Mouse (Mus musculus) midbrain, embryonic 14.5 days (tissue): ENCODE measurements around the gene Stau1. TPM values are rescaled to one million over a fixed set of nuclear protein-coding genes. Genes with fewer than 3 reads are reported as not detected.

Source experiments
- ATAC-seq: fragments of 200-750 bp; cut with Nextera tagmentation; 2 replicates; pipeline ENCODE4 v1.8.0; 2017; ENCODE audit warnings: moderate number of reproducible peaks, moderate library complexity; ENCODE audit not compliant: low FRiP score, low TSS enrichment
- DNase-seq: peaks from one replicate; pipeline ENCODE4 v3.0.0-alpha.2; 2015
- H3K27ac ChIP-seq: fragments of 300-500 bp; sonication (generic); replicated peaks from 2 replicates; pipeline ENCODE4 v1.5.1; 2014; ENCODE audit warnings: mild to moderate bottlenecking, low read depth, low read length, moderate library complexity
- H3K27me3 ChIP-seq: fragments of 300-500 bp; sonication (generic); 2 replicates; pipeline ENCODE4 v1.6.1; 2014; ENCODE audit warnings: low read length, control low read depth, mixed read lengths; ENCODE audit not compliant: control insufficient read depth, insufficient read depth
- H3K36me3 ChIP-seq: fragments of 300-500 bp; sonication (generic); 2 replicates; pipeline ENCODE4 v1.6.1; 2014; ENCODE audit warnings: low read length, control low read depth; ENCODE audit not compliant: control insufficient read depth, insufficient read depth
- H3K4me1 ChIP-seq: fragments of 300-500 bp; sonication (generic); 2 replicates; pipeline ENCODE4 v1.6.1; 2014; ENCODE audit warnings: mild to moderate bottlenecking, antibody characterized with exemption, low read length, control low read depth; ENCODE audit not compliant: control insufficient read depth, insufficient read depth
- H3K4me2 ChIP-seq: fragments of 300-500 bp; sonication (generic); 2 replicates; pipeline ENCODE4 v1.6.1; 2014; ENCODE audit warnings: mild to moderate bottlenecking, low read length, moderate library complexity
- H3K4me3 ChIP-seq: fragments of 300-500 bp; sonication (generic); replicated peaks from 2 replicates; pipeline ENCODE4 v1.5.1; 2014; ENCODE audit warnings: low read depth, low read length
- H3K9ac ChIP-seq: fragments of 300-500 bp; sonication (generic); replicated peaks from 2 replicates; pipeline ENCODE4 v1.6.1; 2014; ENCODE audit warnings: mild to moderate bottlenecking, low read length, moderate library complexity
- H3K9me3 ChIP-seq: fragments of 300-500 bp; sonication (generic); 2 replicates; pipeline ENCODE4 v1.6.1; 2016; ENCODE audit warnings: low read length, control low read depth, mixed read lengths; ENCODE audit not compliant: control insufficient read depth
- WGBS: fragments of 180-500 bp; shearing (Covaris S2); extraction: QIAGEN DNeasy Blood & Tissue Kit; methylation state at CpG from one replicate; pipeline ENCODE4 v1.1.7; 2014; 5-methylcytosine and 5-hydroxymethylcytosine counted together
- polyA plus RNA-seq: library from polyadenylated mRNA; unstranded; fragments of >200 nt; fragmentation: Nextera tagmentation; extraction: Ambion mirVana; gene quantifications from 2 replicates; pipeline ENCODE4 v1.2.1, GENCODE M21; 2014

Stau1 gene
- polyA plus RNA-seq, 1 experiment from 2014 or later, result 109 TPM

DNA sequence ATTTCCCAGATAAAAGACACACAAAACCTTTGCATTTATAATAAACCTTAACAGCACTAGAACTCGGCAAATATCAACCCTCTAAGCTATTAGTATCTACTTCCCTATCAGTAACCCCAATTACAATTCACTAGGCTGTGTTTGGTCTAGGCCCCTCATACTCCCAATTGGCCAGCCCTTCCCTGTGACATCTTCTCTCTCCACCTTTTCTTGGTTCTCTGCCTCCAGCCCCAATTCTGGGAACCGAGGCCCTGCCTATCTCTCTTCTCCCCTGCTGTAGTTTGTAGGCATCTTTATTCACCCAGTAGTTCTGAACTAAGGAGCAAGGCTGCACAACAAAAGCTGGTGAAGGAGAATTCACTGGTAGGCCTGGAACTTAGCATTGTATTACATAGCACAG, 72.1 kb downstream of the Stau1 start:
- no peaks in the 10 kb centered on the region for H3K27me3 ChIP-seq
- H3K27ac ChIP-seq, result no peak overlapping the region
- H3K9ac ChIP-seq, result no peak overlapping the region
- H3K4me3 ChIP-seq, result no peak overlapping the region
- ATAC-seq, result no peak
- DNase-seq, result no peak
- no peak overlapping the region for H3K4me2 ChIP-seq
- peaks cover 80% of the 10 kb centered on the region for H3K36me3 ChIP-seq
- H3K9me3 ChIP-seq, result no peaks in the 10 kb centered on the region
- 88% methylated on average over 2 of the region's 2 CpGs for WGBS
- H3K4me1 ChIP-seq, result no peaks in the 10 kb centered on the region

DNA sequence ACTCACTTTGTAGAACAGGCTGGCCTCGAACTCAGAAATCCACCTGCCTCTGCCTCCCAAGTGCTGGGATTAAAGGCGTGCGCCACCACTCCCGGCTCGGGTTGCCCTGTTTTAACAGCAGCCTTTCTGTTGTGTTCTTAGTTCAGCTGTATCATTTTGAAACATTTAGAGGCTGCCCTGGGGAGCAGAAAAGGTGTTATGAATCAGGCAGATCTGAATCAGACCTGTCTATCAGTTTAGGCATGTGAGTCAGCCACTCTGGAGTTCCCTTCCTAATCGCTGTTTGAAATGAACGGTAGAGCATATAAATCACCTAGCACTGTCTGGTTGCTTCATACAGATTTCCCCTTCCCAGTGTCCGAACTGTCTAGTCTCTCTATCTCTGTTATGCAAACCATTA, 85.6 kb downstream of the Stau1 start:
- Histone ChIP-seq H3K27ac (no peak overlapping the region), H3K4me2 (no peak overlapping the region), H3K4me1 (peaks cover 11% of the 10 kb centered on the region), H3K27me3 (no peaks in the 10 kb centered on the region), H3K9ac (no peak overlapping the region), H3K9me3 (no peaks in the 10 kb centered on the region), H3K36me3 (peaks cover 2% of the 10 kb centered on the region; the same call in 1 of the 2 replicates), H3K4me3 (no peak overlapping the region)
- DNase-seq (no peak), ATAC-seq (no peak)
- WGBS, result 93% methylated on average over 8 of the region's 8 CpGs

DNA sequence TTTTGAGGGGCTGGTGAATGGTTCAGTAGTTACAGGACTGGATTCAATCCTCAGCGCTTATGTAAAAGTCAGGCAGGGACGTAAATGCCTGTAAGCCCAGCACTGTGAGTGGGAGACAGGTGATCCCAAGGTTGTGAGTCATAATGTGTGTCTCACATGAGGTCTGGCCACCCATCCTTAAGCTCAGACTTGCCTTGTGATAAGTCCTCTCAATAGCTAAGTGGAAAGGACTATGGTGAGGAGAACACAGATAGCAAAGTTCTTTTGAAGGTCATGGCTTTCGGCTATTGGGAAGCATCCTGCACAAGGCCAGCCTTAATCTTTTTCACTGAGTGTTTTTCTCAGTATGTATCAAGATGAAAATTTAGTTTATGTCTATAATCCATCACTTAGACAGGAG, 86.4 kb downstream of the Stau1 start:
- Histone ChIP-seq H3K4me1 (peaks cover 11% of the 10 kb centered on the region), H3K9me3 (no peaks in the 10 kb centered on the region), H3K36me3 (no peaks in the 10 kb centered on the region), H3K27ac (no peak overlapping the region), H3K4me3 (no peak overlapping the region), H3K9ac (no peak overlapping the region), H3K4me2 (no peak overlapping the region), H3K27me3 (no peaks in the 10 kb centered on the region)
- 98% methylated on average over 3 of the region's 3 CpGs for WGBS
- DNase-seq (no peak), ATAC-seq (no peak)

DNA sequence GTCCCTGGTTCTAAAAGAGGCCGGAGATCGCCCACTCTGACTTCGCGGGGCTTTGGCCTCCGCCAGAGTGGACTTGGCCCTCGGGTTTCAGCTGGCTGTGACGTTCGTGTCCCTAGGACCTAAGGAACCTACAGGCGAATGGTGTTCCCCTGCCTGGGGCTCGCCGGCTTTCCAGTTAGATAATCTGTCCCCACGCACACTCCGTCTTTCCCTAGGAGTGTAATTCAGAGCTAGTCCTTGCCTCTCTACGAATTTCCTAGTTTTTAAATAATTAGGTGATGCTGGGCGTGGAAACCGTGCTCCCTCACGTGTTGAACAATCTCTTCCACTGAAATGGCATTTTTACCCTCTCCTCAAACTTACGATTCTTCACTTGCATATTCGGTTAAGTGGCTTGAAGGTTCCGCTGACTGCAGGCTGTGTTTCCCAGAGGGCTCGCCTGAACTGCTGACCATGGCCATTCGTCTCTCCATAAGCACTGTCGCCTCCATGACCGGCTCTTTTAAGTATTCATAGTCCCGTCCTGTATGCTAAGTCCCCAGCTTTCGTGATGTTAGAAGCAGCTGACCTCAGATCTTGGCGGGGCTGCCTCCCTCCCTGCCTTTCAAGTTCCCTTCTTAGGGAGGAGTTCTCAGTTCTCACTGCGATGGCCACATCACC, 89.4 kb downstream of the Stau1 start:
- H3K27ac ChIP-seq, result peak overlapping the region; percentile 97
- peaks cover 11% of the 10 kb centered on the region for H3K4me1 ChIP-seq
- H3K36me3 ChIP-seq, result no peaks in the 10 kb centered on the region
- H3K4me2 ChIP-seq, result peak overlapping the region; percentile 87
- 1% methylated on average over 28 of the region's 28 CpGs for WGBS
- H3K9me3 ChIP-seq, result no peaks in the 10 kb centered on the region
- peak overlapping the region; percentile 75 for H3K9ac ChIP-seq
- peak overlapping the region; percentile 91 for H3K4me3 ChIP-seq
- no peak for ATAC-seq
- no peak for DNase-seq
- H3K27me3 ChIP-seq, result no peaks in the 10 kb centered on the region

DNA sequence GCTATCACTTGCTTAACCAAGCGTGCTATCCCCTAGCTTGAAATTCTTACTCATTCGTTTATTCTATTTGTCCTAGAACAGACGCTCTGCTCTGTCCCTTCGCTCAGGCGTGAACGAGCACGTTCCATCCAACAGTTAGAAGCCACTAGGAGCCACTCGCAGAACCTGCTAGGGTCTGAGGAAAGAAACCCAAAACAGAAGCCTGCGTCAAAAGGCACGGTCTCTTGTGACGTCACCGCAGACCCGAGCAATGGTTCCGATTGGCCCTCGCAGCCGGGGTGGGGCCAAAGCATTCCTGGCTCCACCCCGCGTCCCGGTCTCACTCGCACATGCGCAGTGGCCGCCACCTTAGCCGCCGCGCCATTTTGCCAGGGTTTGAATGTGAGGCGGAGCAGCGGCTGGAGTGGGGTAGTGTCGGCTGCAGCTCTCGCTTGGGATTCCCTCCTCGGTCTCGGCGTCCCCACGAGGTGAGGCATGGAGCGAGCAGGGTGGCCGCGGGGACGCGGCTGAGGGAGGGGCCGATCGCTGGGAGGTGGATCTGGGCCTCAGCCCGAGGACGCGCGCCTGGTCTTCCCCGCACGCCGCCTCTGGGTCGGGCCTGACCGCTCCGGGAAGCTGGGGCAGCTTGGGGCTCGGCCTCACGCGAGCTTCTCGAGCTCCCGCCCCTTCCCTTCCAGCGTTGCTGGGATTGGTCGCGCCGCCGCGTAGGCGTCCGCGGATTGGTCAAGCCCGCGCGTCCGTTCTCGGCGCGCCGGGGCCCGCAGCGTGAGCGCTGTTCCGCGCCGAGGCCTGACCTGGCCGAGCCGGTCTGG, 90.2 kb downstream of the Stau1 start, which contains the start of gene Cse1l:
Gene Cse1l (plus strand): TSS at position 330 of the 812 bp plus-strand sequence.
- ATAC-seq (peak; percentile 96), DNase-seq (peak; percentile 100)
- H3K4me2 ChIP-seq, result peak within 1 kb of the TSS; percentile 87
- peak within 1 kb of the TSS; percentile 97 for H3K27ac ChIP-seq
- peaks cover 11% of the 10 kb centered on the region for H3K4me1 ChIP-seq
- H3K36me3 ChIP-seq, result no peaks in the 10 kb centered on the region
- H3K9me3 ChIP-seq, result no peaks in the 10 kb centered on the region
- WGBS, result under 1% methylated on average over 80 of the region's 80 CpGs
- peak within 1 kb of the TSS; percentile 91 for H3K4me3 ChIP-seq
- peak within 1 kb of the TSS; percentile 75 for H3K9ac ChIP-seq
- no peaks in the 10 kb centered on the region for H3K27me3 ChIP-seq

DNA sequence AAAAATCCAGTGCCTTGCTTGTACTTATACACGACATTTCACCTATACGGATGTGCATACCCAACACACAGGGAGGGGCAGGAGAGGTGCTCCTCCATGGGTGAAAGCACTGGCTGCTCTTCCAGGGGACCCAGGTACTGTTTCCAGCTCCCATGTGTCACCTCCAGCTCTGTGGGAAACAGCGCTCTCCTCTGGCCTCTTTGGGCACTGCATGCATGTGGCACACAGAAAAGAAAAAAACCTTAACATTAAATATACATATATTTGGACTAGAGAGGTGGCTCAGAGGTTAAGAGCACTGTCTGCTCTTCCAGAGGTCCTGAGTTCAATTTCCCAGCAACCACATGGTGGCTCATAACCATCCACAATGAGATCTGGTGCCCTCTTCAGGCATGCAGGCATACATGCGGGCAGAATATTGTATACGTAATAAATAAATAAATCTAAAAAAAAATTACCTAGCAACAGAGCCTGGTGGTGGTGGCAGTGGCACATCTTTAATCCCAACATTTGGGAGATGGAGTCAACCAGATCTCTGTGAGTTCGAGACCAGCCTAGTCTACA, 92.3 kb downstream of the Stau1 start:
- ATAC-seq, result no peak
- Histone ChIP-seq H3K4me2 (no peak overlapping the region), H3K4me3 (no peak overlapping the region), H3K4me1 (peaks cover 11% of the 10 kb centered on the region), H3K36me3 (no peaks in the 10 kb centered on the region), H3K27me3 (no peaks in the 10 kb centered on the region), H3K9ac (no peak overlapping the region), H3K27ac (no peak overlapping the region), H3K9me3 (no peaks in the 10 kb centered on the region)
- no peak for DNase-seq
- WGBS, result 92% methylated on average over 6 of the region's 6 CpGs

DNA sequence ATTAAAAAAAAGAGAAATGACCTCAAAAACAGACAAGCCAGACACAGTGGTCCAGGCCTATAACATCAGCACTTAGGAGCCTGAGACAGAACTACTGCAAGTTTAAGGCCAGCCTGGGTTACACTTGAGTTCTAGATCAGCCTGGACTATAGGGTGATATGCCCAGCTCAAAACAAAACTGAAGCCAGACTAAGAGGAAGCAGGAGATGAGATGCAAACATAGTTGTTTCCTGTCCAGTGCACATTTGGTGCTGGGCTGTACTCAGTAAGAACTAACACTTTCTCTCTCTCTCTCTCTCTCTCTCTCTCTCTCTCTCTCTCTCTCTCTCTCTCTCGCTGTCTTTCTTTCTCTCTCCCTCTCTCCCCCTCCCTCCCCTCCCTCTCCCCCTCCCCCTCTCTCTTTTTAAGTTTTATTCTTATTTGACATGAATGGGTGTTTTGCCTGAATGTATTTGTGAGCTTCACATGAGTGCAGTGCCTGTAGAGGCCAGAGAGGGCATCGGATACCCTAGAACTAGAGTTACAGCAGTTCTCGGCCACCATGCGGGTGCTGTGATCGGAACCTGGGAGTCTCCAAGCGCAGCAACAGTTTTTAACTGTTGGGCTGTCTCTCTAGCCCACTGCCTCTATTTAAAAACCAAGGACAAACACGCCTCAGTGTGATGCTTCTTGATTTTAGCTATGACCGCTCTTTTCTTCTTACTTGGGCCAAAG, 95.2 kb downstream of the Stau1 start:
- Histone ChIP-seq H3K4me1 (no peaks in the 10 kb centered on the region), H3K4me3 (no peak overlapping the region), H3K9ac (no peak overlapping the region), H3K4me2 (no peak overlapping the region), H3K27me3 (no peaks in the 10 kb centered on the region), H3K9me3 (no peaks in the 10 kb centered on the region), H3K36me3 (no peaks in the 10 kb centered on the region), H3K27ac (no peak overlapping the region)
- ATAC-seq (no peak), DNase-seq (no peak)
- 90% methylated on average over 8 of the region's 8 CpGs for WGBS

DNA sequence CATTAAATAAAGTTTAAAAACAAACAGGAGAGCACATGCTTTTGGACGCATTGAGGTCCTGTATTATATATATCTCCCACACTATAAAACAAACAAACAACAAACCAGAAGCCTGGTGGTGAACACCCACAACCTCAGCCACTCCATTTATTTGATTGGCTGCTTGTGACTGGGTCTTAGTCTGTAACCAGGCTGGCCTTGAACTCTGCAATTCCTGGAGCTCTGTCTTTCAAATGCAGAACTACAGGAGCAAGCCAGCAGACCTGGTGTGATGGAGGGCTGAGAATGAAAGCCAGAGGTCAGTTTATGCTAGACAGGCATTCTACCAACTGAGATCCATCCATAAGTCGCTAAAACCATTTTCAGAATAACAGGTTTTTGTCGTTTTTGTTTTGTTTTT, 96.4 kb downstream of the Stau1 start:
- WGBS, result 74% methylated on average over 3 of the region's 3 CpGs
- no peak overlapping the region for H3K27ac ChIP-seq
- H3K36me3 ChIP-seq, result peaks cover 2% of the 10 kb centered on the region
- no peaks in the 10 kb centered on the region for H3K4me1 ChIP-seq
- DNase-seq (no peak), ATAC-seq (no peak)
- H3K4me2 ChIP-seq, result no peak overlapping the region
- H3K9me3 ChIP-seq, result no peaks in the 10 kb centered on the region
- H3K27me3 ChIP-seq, result no peaks in the 10 kb centered on the region
- no peak overlapping the region for H3K9ac ChIP-seq
- no peak overlapping the region for H3K4me3 ChIP-seq
